Mouse (Mus musculus) embryo, embryonic 9.5 days (tissue): ENCODE measurements around the gene Nxpe5.
A peak's percentile ranks its signal among the peaks of the same experiment; 100 is the strongest.

Experiments used
- DNase-seq: peaks from one replicate; pipeline ENCODE4 v3.0.0-alpha.2; 2017; ENCODE audit errors: extremely low spot score

Gene Nxpe5

DNA sequence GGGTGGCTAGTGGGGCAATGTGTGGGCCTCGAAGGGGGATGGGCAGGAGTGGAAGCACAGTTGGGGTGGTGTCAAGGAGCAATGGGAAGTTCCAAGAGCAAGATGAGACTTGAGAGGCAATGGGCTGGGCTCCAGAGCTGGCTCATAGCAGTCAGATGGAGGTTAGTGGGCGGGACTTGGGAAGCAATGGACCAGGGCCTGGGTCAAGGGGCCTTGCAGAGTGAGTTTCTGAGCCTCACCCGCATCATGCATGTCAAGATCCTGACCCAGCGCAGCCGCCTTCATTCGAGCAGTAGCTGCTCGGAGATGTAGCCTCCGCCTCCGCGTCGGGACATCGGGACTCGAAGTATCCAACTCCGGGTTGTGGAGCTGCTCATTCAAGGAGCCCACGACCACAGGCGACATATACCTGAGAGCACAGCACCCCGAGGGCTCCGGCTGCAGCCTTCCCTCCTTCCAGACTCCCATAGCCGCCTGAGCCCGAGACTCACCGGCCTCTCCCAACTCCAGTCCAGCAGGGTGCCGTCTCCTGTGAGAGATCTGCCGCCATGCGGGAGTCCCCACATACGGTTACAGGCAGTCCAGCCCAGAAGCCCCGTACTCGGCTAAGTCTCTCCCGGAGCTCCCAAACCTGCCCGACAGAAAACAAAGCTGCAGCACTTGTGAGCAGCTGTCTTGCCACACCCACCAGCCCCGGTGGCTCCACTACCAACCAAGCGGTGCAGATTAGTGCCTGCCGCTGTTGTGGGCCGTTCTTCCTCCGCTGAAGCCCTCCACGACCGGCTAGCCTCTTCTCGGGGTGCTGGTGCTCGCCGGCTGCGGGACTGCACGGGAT is 49.7 kb downstream of the Nxpe5 start:
- DNase-seq, result peak; percentile 62

- no peak for DNase-seq
These were observed 52.3 kb downstream of the Nxpe5 start for GRCm38 (mm10) chr5:138277994-138278393.

DNA sequence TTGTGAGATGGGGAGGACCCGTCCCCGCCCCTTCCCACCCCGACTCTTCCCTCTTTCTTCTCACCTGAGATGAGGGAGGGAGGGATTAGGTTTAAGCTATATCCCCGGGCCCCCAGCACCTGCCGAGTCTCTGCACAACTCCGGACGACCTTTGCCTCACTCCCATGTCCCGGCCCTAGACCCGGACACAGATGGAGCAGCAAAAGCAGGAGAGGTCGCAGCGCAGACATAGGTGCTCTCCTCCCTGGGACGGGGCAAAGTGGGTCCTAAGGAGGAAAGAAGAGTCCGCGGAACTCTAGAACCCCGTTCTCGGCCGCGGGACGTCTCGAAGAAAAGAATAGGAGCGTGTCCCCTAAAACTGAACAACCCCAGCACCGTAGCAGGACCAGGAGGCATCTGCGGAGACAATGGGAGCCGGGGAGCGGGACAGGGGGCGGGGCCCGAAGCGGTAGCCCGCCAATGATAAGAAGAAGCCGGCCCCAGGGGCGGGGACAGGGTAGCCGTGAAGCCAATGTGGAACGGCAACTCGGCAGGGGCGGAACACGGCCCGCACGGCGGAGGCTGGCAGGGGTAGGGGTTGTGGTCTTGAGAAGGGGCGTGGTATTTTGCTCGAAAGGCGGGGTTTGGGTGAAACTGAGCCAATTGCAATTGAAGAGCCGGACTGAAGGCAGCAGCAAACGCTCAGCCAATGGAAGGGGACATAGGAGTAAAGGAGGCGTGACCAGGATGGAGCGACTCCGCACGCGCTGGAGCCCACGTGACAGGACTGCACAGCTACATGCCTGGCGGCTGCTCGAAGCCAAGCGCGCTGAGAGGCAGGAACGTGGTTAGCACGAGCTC is 54.1 kb downstream of the Nxpe5 start, which contains the start of the genes Gm43720, Gpc2 and Stag3:
Gene Gm43720, minus strand, starts transcription at position 374 of the 840 bp plus-strand sequence.
Gene Gpc2, minus strand, starts transcription at position 421 of the 840 bp plus-strand sequence.
Gene Stag3, plus strand, starts transcription at position 656 of the 840 bp plus-strand sequence.
- DNase-seq, result peak; percentile 99

DNA sequence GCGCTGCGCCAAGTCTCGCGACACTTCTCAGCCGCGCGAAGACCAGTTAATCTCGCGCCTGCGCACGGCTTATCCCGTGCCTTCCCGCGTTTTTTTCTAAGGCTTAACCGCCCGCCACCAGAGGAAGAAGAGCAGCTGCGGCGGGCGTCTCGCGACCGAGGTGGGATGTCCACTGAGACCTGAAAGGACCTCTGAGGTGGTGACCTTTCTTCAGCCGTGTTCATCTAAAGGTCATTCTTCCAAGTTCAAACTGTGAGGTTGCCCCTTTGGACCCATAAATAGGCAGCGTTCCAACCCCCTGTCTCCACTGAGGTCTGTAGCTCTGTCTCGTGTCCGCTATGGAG is 54.7 kb downstream of the Nxpe5 start:
- DNase-seq, result no peak

DNA sequence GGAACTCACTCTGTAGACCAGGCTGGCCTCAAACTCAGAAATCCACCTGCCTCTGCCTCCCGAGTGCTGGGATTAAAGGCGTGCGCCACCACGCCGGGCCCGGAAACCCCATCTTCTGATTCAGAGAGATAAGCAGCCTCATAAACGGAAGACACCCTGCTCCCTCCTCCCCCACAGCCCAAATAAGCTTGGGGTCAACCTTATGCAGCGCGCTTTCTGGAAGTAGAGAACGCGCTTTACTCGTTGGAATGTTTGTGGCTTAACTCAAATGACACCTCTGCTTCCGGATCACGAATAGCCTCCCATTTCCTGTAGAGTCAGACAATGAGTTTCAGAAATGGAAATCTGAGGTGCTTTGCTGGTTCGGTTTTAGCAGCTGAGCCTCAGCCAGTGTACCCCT is 55.1 kb downstream of the Nxpe5 start:
- DNase-seq, result no peak

- DNase-seq, result no peak
These were observed 56.1 kb downstream of the Nxpe5 start for GRCm38 (mm10) chr5:138281798-138282197.

GRCm38 (mm10) chr5:138283540-138283939 is 57.8 kb downstream of the Nxpe5 start:
- no peak for DNase-seq

DNA sequence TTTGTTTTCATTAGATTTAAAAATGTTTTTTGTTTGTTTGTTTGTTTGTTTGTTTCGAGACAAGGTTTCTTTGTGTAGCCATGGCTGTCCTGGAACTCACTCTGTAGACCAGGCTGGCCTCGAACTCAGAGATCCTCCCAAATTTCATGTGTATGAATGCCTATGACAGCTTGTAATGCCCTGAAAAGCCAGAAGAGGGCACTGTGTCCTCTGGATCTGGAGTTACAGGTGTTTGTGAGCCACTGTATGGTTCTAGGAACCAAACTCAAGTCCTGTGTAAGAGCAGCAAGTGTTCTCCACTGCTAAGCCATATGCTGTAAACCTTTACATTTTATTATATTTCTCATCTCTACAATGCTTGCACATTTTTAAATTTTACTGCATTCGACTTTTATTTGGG is 62.2 kb downstream of the Nxpe5 start:
- no peak for DNase-seq

- DNase-seq, result no peak
These were observed 65.9 kb downstream of the Nxpe5 start for GRCm38 (mm10) chr5:138291638-138292037.

DNA sequence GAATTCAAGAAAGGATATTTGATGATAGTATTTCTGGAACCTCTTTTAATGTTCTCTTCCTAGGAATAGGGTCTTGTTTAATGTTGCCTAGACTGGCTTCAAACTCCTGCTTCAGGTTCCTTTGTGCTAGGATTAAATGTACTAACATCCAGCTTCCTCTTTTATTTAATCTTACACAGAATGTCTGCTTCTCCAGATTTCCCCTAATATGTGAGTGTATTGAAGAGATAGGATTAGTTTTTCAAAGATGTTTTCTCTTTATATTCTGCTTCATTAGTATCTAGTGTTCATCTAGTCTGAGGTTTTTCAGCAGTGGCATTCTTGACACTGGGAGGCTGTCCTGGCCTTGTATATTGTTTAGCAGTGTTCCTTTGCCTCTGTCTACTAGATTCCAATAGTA is 68.5 kb downstream of the Nxpe5 start:
- no peak for DNase-seq

DNA sequence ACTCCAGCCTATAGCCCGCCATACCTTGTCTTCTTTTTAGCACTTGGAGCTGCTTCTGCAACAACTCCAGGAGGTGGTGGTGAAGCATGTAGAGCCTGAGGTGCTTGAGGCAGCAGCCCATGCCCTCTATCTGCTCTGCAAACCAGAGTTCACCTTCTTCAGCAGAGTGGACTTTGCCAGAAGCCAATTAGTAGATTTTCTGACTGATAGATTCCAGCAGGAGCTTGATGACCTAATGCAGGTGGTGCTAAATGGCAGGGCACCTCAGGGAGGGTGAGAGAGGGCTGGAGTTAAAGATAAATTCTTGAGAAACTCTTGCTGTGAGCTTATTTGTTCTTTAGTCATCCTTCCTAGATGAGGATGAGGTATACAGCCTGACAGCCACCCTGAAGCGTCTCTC is 73.9 kb downstream of the Nxpe5 start:
- no peak for DNase-seq
